Mouse (Mus musculus): Measurements from ENCODE around the gene Exosc9. TPM values are rescaled to one million over a fixed set of nuclear protein-coding genes. Genes with fewer than 3 reads are reported as not detected.
"Not testable (repeated sequence)": the region's sequence is repeated elsewhere in the genome, so short reads cannot be mapped to it uniquely, and the experiment has no call there.

The Exosc9 gene
- polyA plus RNA-seq, 1 experiment from 2014 or later: 72.3 TPM

DNA sequence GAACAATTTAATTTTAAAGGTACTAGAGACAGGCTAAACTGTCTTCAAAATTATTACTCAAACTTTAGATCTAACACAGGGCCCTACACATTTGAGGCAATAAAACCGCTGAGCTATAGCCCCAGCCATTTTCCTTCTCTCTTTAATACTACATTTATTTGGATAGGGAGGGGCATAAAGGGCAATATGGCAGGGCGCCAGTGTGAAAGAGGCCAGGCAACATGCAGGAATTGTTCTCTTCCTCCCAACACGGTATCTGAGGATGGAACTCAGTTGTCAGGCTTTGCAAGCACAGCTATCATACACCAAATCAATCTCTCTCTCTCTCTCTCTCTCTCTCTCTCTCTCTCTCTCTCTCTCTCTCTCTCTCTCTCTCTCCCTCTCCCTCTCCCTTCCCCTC is 46.4 kb downstream of the Exosc9 start:
- 42% methylated on average over 3 of the region's 3 CpGs for WGBS
- Histone ChIP-seq H3K9me3 (ENCODE audit: low read depth, low read length) (no peaks in the 10 kb centered on the region), H3K4me3 (ENCODE audit: low read depth, low read length) (no peak overlapping the region), H3K27me3 (ENCODE audit: insufficient read depth, low read length) (no peaks in the 10 kb centered on the region), H3K36me3 (ENCODE audit: insufficient read depth) (no peaks in the 10 kb centered on the region), H3K4me2 (no peak overlapping the region), H3K9ac (no peak overlapping the region), H3K27ac (ENCODE audit: low read depth) (no peak overlapping the region), H3K4me1 (ENCODE audit: insufficient read depth) (no peaks in the 10 kb centered on the region)
- ATAC-seq (ENCODE audit: insufficient read depth) (no peak), DNase-seq (peak; percentile 53)
- no peak for TF ChIP-seq CTCF (IDR thresholded peaks at IDR 0.05; ENCODE audit: low read depth)

DNA sequence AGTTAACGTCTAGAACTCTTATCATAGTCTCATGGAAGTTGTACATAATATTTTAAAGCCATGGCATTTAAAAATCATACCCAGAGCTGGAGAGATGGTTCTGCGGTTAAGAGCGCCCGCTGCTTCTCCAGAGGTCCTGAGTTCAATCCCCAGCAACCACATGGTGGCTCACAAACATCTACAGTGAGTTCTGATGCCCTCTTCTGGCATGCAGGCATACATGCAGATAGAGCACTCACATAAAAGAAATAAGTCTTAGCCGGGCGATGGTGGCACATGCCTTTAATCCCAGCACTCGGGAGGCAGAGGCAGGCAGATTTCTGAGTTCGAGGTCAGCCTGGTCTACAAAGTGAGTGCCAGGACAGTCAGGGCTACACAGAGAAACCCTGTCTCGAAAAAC is 47.4 kb downstream of the Exosc9 start:
- H3K36me3 ChIP-seq (ENCODE audit: insufficient read depth); H3K9ac ChIP-seq; H3K4me2 ChIP-seq; H3K9me3 ChIP-seq (ENCODE audit: low read depth, low read length); H3K4me1 ChIP-seq (ENCODE audit: insufficient read depth); ATAC-seq (ENCODE audit: insufficient read depth); H3K4me3 ChIP-seq (ENCODE audit: low read depth, low read length); H3K27ac ChIP-seq (ENCODE audit: low read depth); H3K27me3 ChIP-seq (ENCODE audit: insufficient read depth, low read length): not testable (repeated sequence)
- peak; percentile 4 for DNase-seq
- WGBS: 84% methylated on average over 8 of the region's 9 CpGs
- TF ChIP-seq CTCF (IDR thresholded peaks at IDR 0.05; ENCODE audit: low read depth): 0 out of 2 replicates have a peak, but pooled peaks have one; percentile 12

DNA sequence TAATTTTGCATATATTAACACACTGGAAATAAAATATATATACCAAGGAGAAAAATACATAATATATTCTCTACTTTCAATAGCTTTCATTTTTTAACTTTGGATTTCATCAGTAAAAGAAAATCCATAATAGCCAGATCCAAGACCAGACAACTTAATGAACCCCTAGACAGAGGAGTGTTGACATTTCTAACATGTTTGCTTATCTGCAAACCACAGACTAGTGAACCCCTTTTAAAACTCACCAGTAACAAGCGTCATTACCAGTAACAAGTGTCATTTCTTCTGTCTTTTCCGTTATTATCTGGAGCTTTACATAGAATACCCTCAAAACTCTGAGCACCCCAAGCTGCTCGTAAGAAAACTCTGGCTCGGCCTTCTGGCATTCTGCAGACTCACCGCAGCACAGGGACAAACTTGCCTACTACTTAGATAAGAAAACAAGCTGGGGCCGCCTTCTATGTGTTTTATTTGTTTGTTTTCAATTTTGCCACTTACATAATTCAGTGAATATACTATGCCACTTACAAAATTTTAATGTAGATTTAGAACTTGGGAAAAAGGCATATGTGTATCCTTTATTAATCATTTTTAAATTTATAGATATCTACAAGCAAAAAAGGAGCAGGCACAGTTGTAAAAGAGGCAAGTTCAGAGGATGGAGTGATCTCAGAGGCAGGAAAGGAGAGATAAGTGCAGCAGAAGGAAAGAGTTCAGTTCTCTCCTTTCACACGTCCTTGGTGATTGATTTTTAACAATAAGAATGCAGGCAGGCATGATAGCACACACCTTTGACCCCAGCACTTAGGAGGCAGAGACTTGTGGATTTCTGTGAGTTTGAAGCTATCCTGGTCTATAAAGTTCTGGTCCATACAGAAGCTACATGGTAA is 53.7 kb downstream of the Exosc9 start:
- Histone ChIP-seq H3K9me3 (ENCODE audit: low read depth, low read length) (no peaks in the 10 kb centered on the region), H3K27ac (ENCODE audit: low read depth) (no peak overlapping the region), H3K4me2 (no peak overlapping the region), H3K36me3 (ENCODE audit: insufficient read depth) (peaks cover 5% of the 10 kb centered on the region; the same call in 1 of the 2 replicates), H3K9ac (no peak overlapping the region), H3K4me3 (ENCODE audit: low read depth, low read length) (no peak overlapping the region), H3K27me3 (ENCODE audit: insufficient read depth, low read length) (no peaks in the 10 kb centered on the region), H3K4me1 (ENCODE audit: insufficient read depth) (no peaks in the 10 kb centered on the region)
- DNase-seq: no peak
- ATAC-seq (ENCODE audit: insufficient read depth): no peak
- TF ChIP-seq CTCF (IDR thresholded peaks at IDR 0.05; ENCODE audit: low read depth): no peak
- WGBS: 67% methylated on average over 7 of the region's 7 CpGs

DNA sequence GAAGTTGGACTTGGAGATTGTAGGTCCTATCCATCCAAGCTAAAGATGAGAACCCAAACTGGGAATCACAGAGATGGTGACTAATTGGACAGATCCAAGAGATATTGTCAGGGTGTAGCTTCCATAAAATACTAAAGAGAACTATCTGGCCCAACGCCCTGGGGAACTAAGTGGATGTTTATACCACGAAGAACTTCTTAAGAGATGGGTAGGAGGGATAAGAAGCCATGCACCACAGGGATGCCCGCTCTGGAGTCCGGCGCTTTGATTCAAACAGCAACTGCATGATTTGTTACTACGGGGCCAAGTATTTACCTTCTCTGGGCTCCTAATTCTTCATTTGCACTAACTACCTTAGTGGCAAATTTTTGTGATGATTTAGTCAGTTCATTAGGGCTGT is 60.3 kb downstream of the Exosc9 start:
- DNase-seq (no peak), ATAC-seq (ENCODE audit: insufficient read depth) (peak; percentile 45)
- TF ChIP-seq CTCF (IDR thresholded peaks at IDR 0.05; ENCODE audit: low read depth): no peak
- Histone ChIP-seq H3K36me3 (ENCODE audit: insufficient read depth) (no peaks in the 10 kb centered on the region), H3K4me1 (ENCODE audit: insufficient read depth) (no peaks in the 10 kb centered on the region), H3K4me2 (peak overlapping the region; percentile 70), H3K9ac (peak overlapping the region; percentile 72), H3K4me3 (ENCODE audit: low read depth, low read length) (peak overlapping the region; percentile 69), H3K9me3 (ENCODE audit: low read depth, low read length) (no peaks in the 10 kb centered on the region), H3K27me3 (ENCODE audit: insufficient read depth, low read length) (no peaks in the 10 kb centered on the region), H3K27ac (ENCODE audit: low read depth) (no peak overlapping the region)
- under 1% methylated on average over 6 of the region's 6 CpGs for WGBS

DNA sequence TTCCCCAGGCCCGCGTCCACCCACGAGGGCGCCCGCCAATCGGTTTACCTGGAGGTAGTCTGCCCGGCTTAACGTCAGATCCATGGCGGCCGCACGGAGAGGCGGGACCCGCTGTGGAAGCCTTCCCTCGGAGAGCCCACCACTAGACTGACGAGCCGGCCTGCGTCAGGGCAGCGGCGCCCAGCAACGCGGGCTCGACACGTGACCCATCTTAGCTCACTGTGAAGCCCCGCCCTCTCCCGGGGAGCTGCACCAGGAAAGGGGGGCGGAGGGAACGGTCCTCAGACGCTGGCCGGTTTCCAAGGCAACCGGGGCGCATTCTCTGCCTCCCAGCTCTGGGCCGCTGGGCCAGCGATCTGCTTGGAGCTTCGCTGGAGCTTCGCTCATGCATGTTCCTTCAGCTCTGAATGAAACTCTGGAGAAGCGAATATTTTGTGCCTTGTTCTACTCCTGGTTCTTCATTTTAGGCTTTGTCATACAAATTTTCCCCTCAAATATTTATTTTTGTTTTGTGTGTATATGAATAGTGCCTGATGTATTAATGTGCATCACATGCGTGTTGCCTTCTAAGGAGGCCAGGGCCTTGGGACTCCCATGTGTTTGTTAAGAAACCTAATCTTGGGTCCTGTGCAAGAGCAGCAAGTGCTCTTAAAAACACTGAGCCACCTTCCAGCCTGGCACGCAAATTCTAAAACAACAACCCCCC is 60.9 kb downstream of the Exosc9 start, which contains the start of gene Bbs7:
Gene Bbs7, minus strand, starts transcription at position 276 of the 706 bp plus-strand sequence.
- H3K4me3 ChIP-seq (ENCODE audit: low read depth, low read length): peak within 1 kb of the TSS; percentile 69
- H3K4me2 ChIP-seq: peak within 1 kb of the TSS; percentile 70
- H3K9ac ChIP-seq: peak within 1 kb of the TSS; percentile 72
- no peaks in the 10 kb centered on the region for H3K27me3 ChIP-seq (ENCODE audit: insufficient read depth, low read length)
- 0 out of 2 replicates have a peak within 1 kb of the TSS, but pooled peaks have one; percentile 42 for H3K27ac ChIP-seq (ENCODE audit: low read depth)
- no peaks in the 10 kb centered on the region for H3K36me3 ChIP-seq (ENCODE audit: insufficient read depth)
- no peak for TF ChIP-seq CTCF (IDR thresholded peaks at IDR 0.05; ENCODE audit: low read depth)
- WGBS: 5% methylated on average over 38 of the region's 38 CpGs
- H3K9me3 ChIP-seq (ENCODE audit: low read depth, low read length): no peaks in the 10 kb centered on the region
- no peaks in the 10 kb centered on the region for H3K4me1 ChIP-seq (ENCODE audit: insufficient read depth)
- ATAC-seq (ENCODE audit: insufficient read depth) (peak; percentile 100), DNase-seq (peak; percentile 100)

DNA sequence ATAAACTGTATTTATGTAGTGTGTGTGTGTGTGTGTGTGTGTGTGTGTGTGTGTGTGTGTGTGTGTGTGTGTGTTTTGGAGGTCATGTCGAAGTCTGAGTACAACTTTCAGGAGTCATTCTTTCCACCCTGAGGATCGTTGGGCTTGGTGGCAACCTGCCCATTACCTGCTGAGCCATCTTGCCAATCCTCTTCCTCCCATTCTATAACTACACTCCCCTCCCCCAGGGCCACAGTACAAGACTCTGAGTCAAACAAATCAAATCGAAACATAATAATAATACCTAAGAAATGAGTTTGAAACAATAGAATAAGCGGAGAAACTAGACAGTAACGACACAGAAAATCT is 61.5 kb downstream of the Exosc9 start:
- Histone ChIP-seq H3K27ac (ENCODE audit: low read depth) (no peak overlapping the region), H3K4me1 (ENCODE audit: insufficient read depth) (no peaks in the 10 kb centered on the region), H3K36me3 (ENCODE audit: insufficient read depth) (no peaks in the 10 kb centered on the region), H3K4me3 (ENCODE audit: low read depth, low read length) (no peak overlapping the region), H3K27me3 (ENCODE audit: insufficient read depth, low read length) (no peaks in the 10 kb centered on the region), H3K9ac (no peak overlapping the region), H3K4me2 (peak overlapping the region; percentile 70), H3K9me3 (ENCODE audit: low read depth, low read length) (no peaks in the 10 kb centered on the region)
- WGBS: 68% methylated on average over 5 of the region's 5 CpGs
- no peak for TF ChIP-seq CTCF (IDR thresholded peaks at IDR 0.05; ENCODE audit: low read depth)
- DNase-seq (no peak), ATAC-seq (ENCODE audit: insufficient read depth) (no peak)

Other genes starting within 250 kb of the Exosc9 start
- gene Anxa5, start 76.7 kb upstream of the Exosc9 start, polyA plus RNA-seq (2014; fragmentation: Nextera tagmentation; extraction: Ambion mirVana): 348 and 359 TPM in 2 replicates
- gene 1810062G17Rik, start 76.7 kb upstream of the Exosc9 start, polyA plus RNA-seq (2014; fragmentation: Nextera tagmentation; extraction: Ambion mirVana): 3.3 TPM in 2 replicates
- gene Gm11549, start 30.8 kb upstream of the Exosc9 start, polyA plus RNA-seq (2014; fragmentation: Nextera tagmentation; extraction: Ambion mirVana): 0.12 and 0.16 TPM in 2 replicates
- 281 and 285 TPM in 2 replicates for gene Ccna2, start 19.5 kb downstream of the Exosc9 start, polyA plus RNA-seq (2014; fragmentation: Nextera tagmentation; extraction: Ambion mirVana)
- 19.2 and 19.9 TPM in 2 replicates for gene Bbs7, start 60.9 kb downstream of the Exosc9 start, polyA plus RNA-seq (2014; fragmentation: Nextera tagmentation; extraction: Ambion mirVana)
- gene Trpc3, start 137.6 kb downstream of the Exosc9 start, polyA plus RNA-seq (2014; fragmentation: Nextera tagmentation; extraction: Ambion mirVana): 2.4 and 3.9 TPM in 2 replicates